Mouse (Mus musculus) C2C12 (cell line): Measurements from ENCODE around the gene Olfr322. TPM values are rescaled to one million over a fixed set of nuclear protein-coding genes. Genes with fewer than 3 reads are reported as not detected.
"Not testable (repeated sequence)": the region's sequence is repeated elsewhere in the genome, so short reads cannot be mapped to it uniquely, and the experiment has no call there.

Experiments used
- H3K27me3 ChIP-seq: one replicate; pipeline ENCODE4 v1.6.1; 2011; ENCODE audit not compliant: control insufficient read depth, insufficient read depth, insufficient read length
- H3K36me3 ChIP-seq: one replicate; pipeline ENCODE4 v1.6.1; 2011; ENCODE audit not compliant: control insufficient read depth, insufficient read depth
- H3K4me3 ChIP-seq: one replicate; pipeline ENCODE4 v1.5.1; 2011; ENCODE audit warnings: mild to moderate bottlenecking, control low read depth; ENCODE audit not compliant: poor library complexity, insufficient read depth, severe bottlenecking
- H3K79me2 ChIP-seq: one replicate; pipeline ENCODE4 v1.6.1; 2011; ENCODE audit not compliant: control insufficient read depth, insufficient read depth
- H3K79me3 ChIP-seq: one replicate; pipeline ENCODE4 v1.6.1; 2011; ENCODE audit warnings: low read depth, control low read depth
- H3ac ChIP-seq: one replicate; pipeline ENCODE3; 2011; ENCODE audit warnings: low read depth; ENCODE audit not compliant: control insufficient read depth, insufficient read length
- CEBPB ChIP-seq: IDR thresholded peaks from one replicate; pipeline ENCODE4 v1.6.1; 2011; ENCODE audit warnings: low read depth, mild to moderate bottlenecking, control low read depth, moderate library complexity
- CTCF ChIP-seq: IDR thresholded peaks from one replicate; pipeline ENCODE4 v1.5.1; 2011; ENCODE audit not compliant: control insufficient read depth, insufficient read depth, insufficient read length
- FOSL1 ChIP-seq: IDR thresholded peaks from one replicate; pipeline ENCODE4 v1.8.0; 2011; ENCODE audit warnings: mild to moderate bottlenecking, low read length; ENCODE audit not compliant: poor library complexity, insufficient read depth, severe bottlenecking
- MAX ChIP-seq: IDR thresholded peaks from one replicate; pipeline ENCODE4 v1.6.1; 2011; ENCODE audit warnings: mild to moderate bottlenecking, control low read depth
- MYOD1 ChIP-seq: IDR thresholded peaks from one replicate; pipeline ENCODE4 v1.6.1; 2011; ENCODE audit warnings: low read depth; ENCODE audit not compliant: control insufficient read depth, insufficient read length
- MYOG ChIP-seq: IDR thresholded peaks from one replicate; pipeline ENCODE4 v1.6.1; 2011; ENCODE audit not compliant: control insufficient read depth, insufficient read length; ENCODE audit errors: extremely low read depth
- USF1 ChIP-seq: IDR thresholded peaks from one replicate; pipeline ENCODE4 v1.6.1; 2011; ENCODE audit warnings: low read depth, mild to moderate bottlenecking, control low read depth, moderate library complexity
- polyA plus RNA-seq: library from polyadenylated mRNA; unstranded; fragments of >200 nt; fragmentation: generic; extraction: Trizol; gene quantifications from one replicate; pipeline ENCODE4 v1.2.1, GENCODE M21; 2012; ENCODE audit warnings: missing spikeins

Gene Olfr322
- polyA plus RNA-seq, 1 experiment, result not detected

DNA sequence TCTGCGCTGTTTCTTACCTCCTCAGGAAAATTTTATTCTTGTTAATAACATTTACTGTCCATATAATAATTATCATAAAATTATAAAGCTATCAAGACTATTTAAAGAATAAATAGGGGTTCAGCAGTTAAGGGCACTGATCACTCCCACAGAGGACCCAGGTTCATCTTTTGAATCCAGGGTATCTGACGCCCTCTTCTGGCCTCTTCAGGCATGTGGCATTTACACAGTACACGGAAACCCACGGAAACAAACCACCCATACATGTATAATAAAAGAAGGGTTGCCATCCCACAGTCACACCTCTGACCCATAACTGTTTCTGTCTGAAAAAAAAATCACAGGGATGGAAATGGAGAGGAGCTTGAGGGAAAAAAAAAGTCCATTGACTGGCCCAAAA, 13.2 kb downstream of the Olfr322 start:
- no peak overlapping the region for H3K4me3 ChIP-seq
- no peak overlapping the region for H3ac ChIP-seq
- H3K79me2 ChIP-seq, result no peaks in the 10 kb centered on the region
- no peak for TF ChIP-seq MYOD1
- TF ChIP-seq USF1, result no peak
- TF ChIP-seq MYOG, result no peak
- no peak for TF ChIP-seq CEBPB
- no peaks in the 10 kb centered on the region for H3K27me3 ChIP-seq
- no peaks in the 10 kb centered on the region for H3K79me3 ChIP-seq
- no peaks in the 10 kb centered on the region for H3K36me3 ChIP-seq

DNA sequence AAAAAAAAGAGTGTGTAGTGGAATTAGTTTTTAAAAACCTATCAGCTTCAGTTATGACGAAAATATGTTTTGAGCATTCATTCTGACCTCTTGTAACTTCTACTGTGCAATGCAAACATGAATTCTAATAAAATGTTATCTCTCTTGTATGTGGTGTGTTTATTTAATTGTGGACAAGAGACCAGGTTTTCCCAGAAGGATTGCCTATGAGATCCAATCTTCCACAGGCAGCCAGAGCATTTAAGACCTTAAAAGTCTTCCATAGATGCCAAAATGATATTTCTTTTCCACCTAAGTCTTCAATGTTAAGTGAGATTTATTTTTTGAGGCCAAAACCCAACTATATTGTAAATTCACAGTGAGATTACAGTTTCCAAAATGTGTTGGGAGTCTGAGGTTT, 22.2 kb downstream of the Olfr322 start, which contains the start of gene Olfr320:
Gene Olfr320, plus strand, starts transcription at position 301 of the 400 bp plus-strand sequence.
- H3ac ChIP-seq, result no peak within 1 kb of the TSS

DNA sequence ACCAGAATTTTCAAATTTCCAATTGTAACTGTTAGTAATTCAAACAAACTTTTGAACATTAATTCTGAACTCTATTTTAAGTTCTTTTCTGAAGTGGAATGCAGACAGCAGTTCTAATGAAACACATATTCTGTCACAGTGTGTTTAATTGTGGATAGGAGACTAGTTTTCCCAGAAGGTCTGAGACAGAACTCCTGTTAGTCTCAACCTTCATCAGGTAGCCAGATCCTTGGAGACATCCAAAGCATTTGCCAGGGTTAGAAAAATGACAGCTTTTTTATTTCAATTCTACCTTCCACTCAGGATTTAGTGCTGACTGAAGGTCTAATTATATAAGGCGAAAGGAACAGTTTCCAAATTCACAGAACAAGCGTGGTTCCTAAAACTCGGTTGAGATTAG, 40.3 kb downstream of the Olfr322 start, which contains the start of gene Olfr319:
Gene Olfr319, plus strand, starts transcription at position 301 of the 400 bp plus-strand sequence.
- Histone ChIP-seq H3K4me3 (no peak within 1 kb of the TSS), H3K36me3 (no peaks in the 10 kb centered on the region), H3ac (no peak within 1 kb of the TSS), H3K79me2 (no peaks in the 10 kb centered on the region), H3K79me3 (no peaks in the 10 kb centered on the region), H3K27me3 (no peaks in the 10 kb centered on the region)
- TF ChIP-seq MAX (no peak), FOSL1 (no peak), CEBPB (no peak), CTCF (no peak), USF1 (no peak), MYOD1 (no peak)

More for the DNA sequence above, 22.2 kb downstream of the Olfr322 start, which contains the start of gene Olfr320:
- no peak for TF ChIP-seq MYOD1
- no peak for TF ChIP-seq MYOG
- TF ChIP-seq FOSL1, result no peak
- TF ChIP-seq MAX, result no peak
- no peak for TF ChIP-seq CTCF
- Histone ChIP-seq H3K79me2 (no peaks in the 10 kb centered on the region), H3K4me3 (no peak within 1 kb of the TSS), H3K36me3 (no peaks in the 10 kb centered on the region), H3K79me3 (no peaks in the 10 kb centered on the region), H3K27me3 (no peaks in the 10 kb centered on the region)

DNA sequence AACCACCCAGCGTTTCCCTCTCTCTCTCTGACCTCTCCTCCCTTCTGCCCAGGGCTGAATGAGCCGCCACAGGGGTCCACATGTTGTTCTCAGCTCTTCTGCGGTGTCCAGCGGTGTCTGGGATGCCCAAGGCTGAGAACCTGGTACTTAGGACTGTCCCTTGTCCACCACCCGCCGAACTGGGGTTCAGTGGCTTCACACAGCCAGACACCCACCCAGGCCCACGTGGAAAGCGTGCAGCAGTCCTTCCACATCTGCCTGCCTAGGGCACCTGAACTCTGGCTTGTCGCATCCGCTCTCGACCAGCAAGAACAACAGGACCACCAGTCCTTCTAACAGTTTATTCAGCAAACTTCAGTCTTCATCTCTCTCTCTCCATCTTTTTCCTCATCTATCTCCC, 50.5 kb downstream of the Olfr322 start:
- TF ChIP-seq FOSL1 (no peak), CTCF (no peak), CEBPB (no peak), MYOG (no peak), USF1 (no peak), MYOD1 (no peak), MAX (no peak)
- Histone ChIP-seq H3K36me3 (no peaks in the 10 kb centered on the region), H3K4me3 (no peak overlapping the region), H3K79me2 (no peaks in the 10 kb centered on the region), H3ac (no peak overlapping the region), H3K79me3 (no peaks in the 10 kb centered on the region), H3K27me3 (no peaks in the 10 kb centered on the region)

DNA sequence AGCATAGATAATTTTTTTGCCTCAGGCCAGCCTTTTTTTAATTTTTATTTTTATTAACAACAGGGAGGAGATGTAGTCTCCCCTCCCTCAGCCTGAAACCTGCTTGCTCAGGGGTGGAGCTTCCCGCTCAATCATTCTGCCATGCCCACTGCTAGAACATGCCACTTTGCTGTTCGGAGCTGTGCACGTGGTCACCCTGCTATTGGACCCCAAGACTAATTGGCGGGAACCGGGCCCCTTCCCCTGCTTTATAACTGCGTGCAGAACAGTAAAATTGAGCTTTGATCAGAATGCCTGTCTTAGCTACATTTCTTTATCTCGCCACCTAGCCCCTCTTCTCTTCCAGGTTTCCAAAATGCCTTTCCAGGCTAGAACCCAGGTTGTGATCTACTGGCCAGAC, 59.1 kb downstream of the Olfr322 start:
- not testable (repeated sequence) for H3K27me3 ChIP-seq, H3K4me3 ChIP-seq, H3ac ChIP-seq, H3K79me2 ChIP-seq, H3K36me3 ChIP-seq, H3K79me3 ChIP-seq

Other genes starting within 250 kb of the Olfr322 start
- gene 1810065E05Rik, start 237.7 kb upstream of the Olfr322 start, polyA plus RNA-seq, result not detected
- gene Gm12253, start 226.2 kb upstream of the Olfr322 start, polyA plus RNA-seq, result not detected
- gene Lypd9, start 205.9 kb upstream of the Olfr322 start, polyA plus RNA-seq, result not detected
- gene Olfr30, start 196.5 kb upstream of the Olfr322 start, polyA plus RNA-seq, result not detected
- not detected for gene Olfr332, start 166.2 kb upstream of the Olfr322 start, polyA plus RNA-seq
- gene Olfr331, start 156.2 kb upstream of the Olfr322 start, polyA plus RNA-seq, result not detected
- not detected for gene Olfr330, start 123.9 kb upstream of the Olfr322 start, polyA plus RNA-seq
- not detected for gene Olfr329-ps, start 112.4 kb upstream of the Olfr322 start, polyA plus RNA-seq
- gene Olfr328, start 103.1 kb upstream of the Olfr322 start, polyA plus RNA-seq, result not detected
- gene Olfr224, start 88.2 kb upstream of the Olfr322 start, polyA plus RNA-seq, result not detected
- not detected for gene Olfr325, start 81.1 kb upstream of the Olfr322 start, polyA plus RNA-seq
- gene Olfr324, start 63.7 kb upstream of the Olfr322 start, polyA plus RNA-seq, result not detected
- gene 2210407C18Rik, start 42.7 kb upstream of the Olfr322 start, polyA plus RNA-seq, result not detected
- gene Olfr323, start 28.3 kb upstream of the Olfr322 start, polyA plus RNA-seq, result not detected
- not detected for gene Trim58, start 18.3 kb upstream of the Olfr322 start, polyA plus RNA-seq
- gene Olfr320, start 22.3 kb downstream of the Olfr322 start, polyA plus RNA-seq, result not detected
- not detected for gene Olfr319, start 40.4 kb downstream of the Olfr322 start, polyA plus RNA-seq
- gene Olfr318, start 65.2 kb downstream of the Olfr322 start, polyA plus RNA-seq, result not detected
- gene Olfr317, start 80.4 kb downstream of the Olfr322 start, polyA plus RNA-seq, result not detected
- not detected for gene Olfr316, start 94.0 kb downstream of the Olfr322 start, polyA plus RNA-seq
- gene Olfr315, start 114.4 kb downstream of the Olfr322 start, polyA plus RNA-seq, result not detected
- not detected for gene Olfr314, start 124.2 kb downstream of the Olfr322 start, polyA plus RNA-seq
- gene Fam183b, start 143.2 kb downstream of the Olfr322 start, polyA plus RNA-seq, result not detected
- not detected for gene Olfr313, start 156.2 kb downstream of the Olfr322 start, polyA plus RNA-seq
- gene Olfr312, start 170.5 kb downstream of the Olfr322 start, polyA plus RNA-seq, result not detected
- not detected for gene Olfr311, start 180.5 kb downstream of the Olfr322 start, polyA plus RNA-seq
- 0.32 TPM for gene Gm12258, start 188.4 kb downstream of the Olfr322 start, polyA plus RNA-seq
- 2.2 TPM for gene 2810021J22Rik, start 208.4 kb downstream of the Olfr322 start, polyA plus RNA-seq
- gene Zfp39, start 245.4 kb downstream of the Olfr322 start, polyA plus RNA-seq, result 0.64 TPM